Mouse (Mus musculus) heart, embryonic 16.5 days (tissue): Measurements from ENCODE around the gene Clec12b. TPM values are rescaled to one million over a fixed set of nuclear protein-coding genes. Genes with fewer than 3 reads are reported as not detected.

Experiments
- ATAC-seq: fragments of 200-750 bp; cut with Nextera tagmentation; replicated peaks from 2 replicates; pipeline ENCODE4 v1.8.0; 2017; ENCODE audit warnings: moderate number of reproducible peaks; ENCODE audit not compliant: insufficient read depth, low FRiP score; ENCODE audit errors: extremely low read depth
- H3K27ac ChIP-seq: fragments of 300-500 bp; sonication (generic); 2 replicates; pipeline ENCODE4 v1.5.1; 2014; ENCODE audit warnings: mild to moderate bottlenecking, low read length, control low read depth, moderate library complexity
- H3K27me3 ChIP-seq: fragments of 300-500 bp; sonication (generic); 2 replicates; pipeline ENCODE4 v1.6.1; 2014; ENCODE audit warnings: low read length, mixed read lengths; ENCODE audit not compliant: control insufficient read depth, insufficient read depth
- H3K36me3 ChIP-seq: fragments of 300-500 bp; sonication (generic); 2 replicates; pipeline ENCODE4 v1.6.1; 2014; ENCODE audit not compliant: control insufficient read depth, insufficient read depth
- H3K4me1 ChIP-seq: fragments of 300-500 bp; sonication (generic); 2 replicates; pipeline ENCODE4 v1.6.1; 2014; ENCODE audit warnings: low read length, mixed read lengths; ENCODE audit not compliant: control insufficient read depth, insufficient read depth
- H3K4me2 ChIP-seq: fragments of 300-500 bp; sonication (generic); 2 replicates; pipeline ENCODE4 v1.6.1; 2014; ENCODE audit warnings: low read depth, mild to moderate bottlenecking, control low read depth, low read length
- H3K4me3 ChIP-seq: fragments of 300-500 bp; sonication (generic); 2 replicates; pipeline ENCODE4 v1.5.1; 2014; ENCODE audit warnings: mild to moderate bottlenecking, control low read depth, low read length
- H3K9ac ChIP-seq: fragments of 300-500 bp; sonication (generic); 2 replicates; pipeline ENCODE4 v1.6.1; 2014; ENCODE audit warnings: low read length, control low read depth
- H3K9me3 ChIP-seq: fragments of 300-500 bp; sonication (generic); replicated peaks from 2 replicates; pipeline ENCODE4 v1.6.1; 2016; ENCODE audit warnings: low read length; ENCODE audit not compliant: control insufficient read depth
- WGBS: fragments of 180-500 bp; shearing (Covaris S2); extraction: QIAGEN DNeasy Blood & Tissue Kit; methylation state at CpG from one replicate; pipeline ENCODE4 v1.1.7; 2014; 5-methylcytosine and 5-hydroxymethylcytosine counted together
- polyA plus RNA-seq: library from polyadenylated mRNA; unstranded; fragments of >200 nt; fragmentation: Nextera tagmentation; extraction: Ambion mirVana; gene quantifications from 2 replicates; pipeline ENCODE4 v1.2.1, GENCODE M21; 2015

Clec12b gene
- 0.12 and 0.21 TPM in 2 replicates for polyA plus RNA-seq

- Histone ChIP-seq H3K4me2 (no peak within 1 kb of the TSS), H3K9me3 (no peaks in the 10 kb centered on the region), H3K9ac (no peak within 1 kb of the TSS), H3K27ac (no peak within 1 kb of the TSS), H3K4me3 (no peak within 1 kb of the TSS), H3K27me3 (no peaks in the 10 kb centered on the region), H3K4me1 (no peaks in the 10 kb centered on the region), H3K36me3 (no peaks in the 10 kb centered on the region)
- WGBS = 76% methylated on average over 2 of the region's 2 CpGs
- no peak for ATAC-seq
These were observed at the start of gene Clec12b for GRCm38 (mm10) chr6:129385774-129386173. Gene Clec12b (minus strand): TSS chr6:129385874.

GRCm38 (mm10) chr6:129434239-129434638, 48.6 kb upstream of the Clec12b start:
- H3K9ac ChIP-seq = no peak overlapping the region
- H3K4me1 ChIP-seq = no peaks in the 10 kb centered on the region
- 70% methylated on average over 5 of the region's 5 CpGs for WGBS
- no peak overlapping the region for H3K27ac ChIP-seq
- no peak for ATAC-seq
- no peaks in the 10 kb centered on the region for H3K27me3 ChIP-seq
- no peaks in the 10 kb centered on the region for H3K36me3 ChIP-seq
- H3K9me3 ChIP-seq = no peaks in the 10 kb centered on the region
- no peak overlapping the region for H3K4me3 ChIP-seq
- H3K4me2 ChIP-seq = no peak overlapping the region

GRCm38 (mm10) chr6:129427281-129427680, 41.6 kb upstream of the Clec12b start:
- ATAC-seq = no peak
- no peaks in the 10 kb centered on the region for H3K27me3 ChIP-seq
- no peaks in the 10 kb centered on the region for H3K36me3 ChIP-seq
- H3K4me1 ChIP-seq = peaks cover 10% of the 10 kb centered on the region
- no peaks in the 10 kb centered on the region for H3K9me3 ChIP-seq
- no peak overlapping the region for H3K4me3 ChIP-seq
- H3K4me2 ChIP-seq = no peak overlapping the region
- WGBS = 72% methylated on average over 4 of the region's 4 CpGs
- H3K9ac ChIP-seq = no peak overlapping the region
- H3K27ac ChIP-seq = no peak overlapping the region

- no peak overlapping the region for H3K9ac ChIP-seq
- H3K9me3 ChIP-seq = no peaks in the 10 kb centered on the region
- H3K27ac ChIP-seq = no peak overlapping the region
- peaks cover 10% of the 10 kb centered on the region for H3K4me1 ChIP-seq
- H3K27me3 ChIP-seq = no peaks in the 10 kb centered on the region
- no peak overlapping the region for H3K4me2 ChIP-seq
- WGBS = 28% methylated on average over 5 of the region's 5 CpGs
- no peak overlapping the region for H3K4me3 ChIP-seq
- no peaks in the 10 kb centered on the region for H3K36me3 ChIP-seq
- ATAC-seq = peak; percentile 43; the same call in 1 of the 2 replicates
These were observed 40.1 kb upstream of the Clec12b start for GRCm38 (mm10) chr6:129425812-129426211.

GRCm38 (mm10) chr6:129425217-129425616, 39.5 kb upstream of the Clec12b start:
- no peaks in the 10 kb centered on the region for H3K36me3 ChIP-seq
- ATAC-seq = peak; percentile 49; the same call in 1 of the 2 replicates
- 64% methylated on average over 5 of the region's 5 CpGs for WGBS

GRCm38 (mm10) chr6:129423734-129424072, 38.0 kb upstream of the Clec12b start:
- peak overlapping the region; percentile 33; the same call in 1 of the 2 replicates for H3K4me2 ChIP-seq
- H3K4me1 ChIP-seq = peaks cover 10% of the 10 kb centered on the region
- H3K27me3 ChIP-seq = no peaks in the 10 kb centered on the region
- no peaks in the 10 kb centered on the region for H3K36me3 ChIP-seq
- WGBS = 3% methylated on average over 1 of the region's 1 CpGs
- no peaks in the 10 kb centered on the region for H3K9me3 ChIP-seq
- ATAC-seq = peak; percentile 74; the same call in 1 of the 2 replicates
- H3K4me3 ChIP-seq = no peak overlapping the region
- no peak overlapping the region for H3K9ac ChIP-seq
- H3K27ac ChIP-seq = no peak overlapping the region

More at GRCm38 (mm10) chr6:129425217-129425616, 39.5 kb upstream of the Clec12b start:
- no peaks in the 10 kb centered on the region for H3K27me3 ChIP-seq
- H3K4me3 ChIP-seq = no peak overlapping the region
- peak overlapping the region; percentile 79 for H3K27ac ChIP-seq
- H3K9ac ChIP-seq = no peak overlapping the region
- H3K4me2 ChIP-seq = no peak overlapping the region
- peaks cover 10% of the 10 kb centered on the region for H3K4me1 ChIP-seq
- no peaks in the 10 kb centered on the region for H3K9me3 ChIP-seq

- Histone ChIP-seq H3K27me3 (no peaks in the 10 kb centered on the region), H3K4me2 (peak overlapping the region; percentile 33), H3K36me3 (no peaks in the 10 kb centered on the region), H3K9ac (no peak overlapping the region), H3K4me3 (no peak overlapping the region), H3K4me1 (peaks cover 10% of the 10 kb centered on the region), H3K9me3 (no peaks in the 10 kb centered on the region), H3K27ac (peak overlapping the region; percentile 58; the same call in 1 of the 2 replicates)
- 41% methylated on average over 4 of the region's 4 CpGs for WGBS
- 0 out of 2 replicates have a peak, but pooled peaks have one; percentile 28 for ATAC-seq
These were observed 37.5 kb upstream of the Clec12b start for GRCm38 (mm10) chr6:129423040-129423733.

- Histone ChIP-seq H3K9me3 (no peaks in the 10 kb centered on the region), H3K4me3 (no peak overlapping the region), H3K4me1 (peaks cover 10% of the 10 kb centered on the region), H3K4me2 (no peak overlapping the region), H3K27ac (no peak overlapping the region), H3K27me3 (no peaks in the 10 kb centered on the region), H3K36me3 (no peaks in the 10 kb centered on the region), H3K9ac (no peak overlapping the region)
- WGBS = 70% methylated on average over 3 of the region's 3 CpGs
- ATAC-seq = no peak
These were observed 36.6 kb upstream of the Clec12b start for GRCm38 (mm10) chr6:129422311-129422710.

- Histone ChIP-seq H3K27ac (no peak overlapping the region), H3K27me3 (no peaks in the 10 kb centered on the region), H3K9ac (no peak overlapping the region), H3K9me3 (no peaks in the 10 kb centered on the region), H3K4me3 (no peak overlapping the region), H3K36me3 (no peaks in the 10 kb centered on the region), H3K4me2 (no peak overlapping the region), H3K4me1 (no peaks in the 10 kb centered on the region)
- 89% methylated on average over 1 of the region's 1 CpGs for WGBS
- ATAC-seq = no peak
These were observed 28.5 kb upstream of the Clec12b start for GRCm38 (mm10) chr6:129414177-129414576.
